Mouse (Mus musculus): ENCODE results near the gene Phgr1. TPM values are rescaled to one million over a fixed set of nuclear protein-coding genes. Genes with fewer than 3 reads are reported as not detected.
A peak's percentile ranks its signal among the peaks of the same experiment; 100 is the strongest.

The Phgr1 gene
- polyA plus RNA-seq, 1 experiment from 2014 or later: not detected

DNA sequence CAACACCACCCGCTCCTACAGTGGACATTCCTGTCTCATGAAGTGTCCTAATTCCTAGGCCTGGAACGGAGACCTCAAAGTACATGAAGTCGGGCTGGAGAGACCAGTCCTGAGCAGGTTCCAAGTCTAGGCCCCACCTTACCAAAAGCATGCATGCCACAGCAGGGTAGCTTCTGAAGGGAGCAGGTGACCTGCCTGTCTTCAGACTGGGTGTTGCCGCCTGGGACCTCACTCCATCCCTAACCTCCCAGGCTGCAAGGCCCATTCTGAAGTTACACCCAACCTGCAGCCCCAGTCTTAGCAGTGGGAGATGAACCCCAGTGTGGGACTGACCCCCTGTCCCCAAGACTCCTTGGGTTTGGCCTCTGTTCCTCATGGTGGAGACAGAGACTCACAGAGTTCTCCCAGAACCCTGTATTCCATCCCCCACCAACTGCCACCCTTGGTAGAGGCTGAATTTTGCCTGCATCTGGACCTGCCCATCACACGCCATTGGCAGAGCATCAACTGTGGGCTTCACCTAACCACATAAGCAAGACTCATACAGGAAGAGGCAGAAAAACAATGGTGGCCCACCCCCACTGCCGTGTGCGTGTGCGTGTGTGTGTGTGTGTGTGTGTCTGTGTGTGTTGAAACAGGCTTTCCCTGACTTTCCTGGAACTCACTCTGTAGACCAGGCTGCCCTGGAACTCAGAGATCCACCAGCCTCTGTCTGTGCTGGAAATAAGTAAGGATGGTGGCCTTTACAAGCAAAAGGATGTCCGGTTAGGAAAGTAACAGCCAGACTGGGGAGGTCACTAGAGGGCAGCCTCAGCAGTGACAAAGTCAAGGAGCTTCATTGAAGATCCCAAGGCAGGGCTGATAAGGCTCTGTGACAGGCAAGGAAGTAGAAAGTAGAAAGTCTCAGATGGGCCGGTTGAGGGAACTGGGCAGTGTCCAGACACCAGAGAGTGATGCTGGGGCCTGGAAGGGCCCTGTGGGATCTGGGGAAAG is 6.2 kb upstream of the Phgr1 start:
- 78% methylated on average over 10 of the region's 10 CpGs for WGBS
- Histone ChIP-seq H3K9ac (no peak overlapping the region), H3K36me3 (no peaks in the 10 kb centered on the region), H3K27ac (no peak overlapping the region), H3K4me3 (no peak overlapping the region), H3K9me3 (replicated peaks) (no peaks in the 10 kb centered on the region), H3K4me2 (replicated peaks) (no peak overlapping the region), H3K4me1 (peaks cover 28% of the 10 kb centered on the region), H3K27me3 (peaks cover 6% of the 10 kb centered on the region; the same call in 1 of the 2 replicates)
- no peak for ATAC-seq (ENCODE audit: low FRiP score)

DNA sequence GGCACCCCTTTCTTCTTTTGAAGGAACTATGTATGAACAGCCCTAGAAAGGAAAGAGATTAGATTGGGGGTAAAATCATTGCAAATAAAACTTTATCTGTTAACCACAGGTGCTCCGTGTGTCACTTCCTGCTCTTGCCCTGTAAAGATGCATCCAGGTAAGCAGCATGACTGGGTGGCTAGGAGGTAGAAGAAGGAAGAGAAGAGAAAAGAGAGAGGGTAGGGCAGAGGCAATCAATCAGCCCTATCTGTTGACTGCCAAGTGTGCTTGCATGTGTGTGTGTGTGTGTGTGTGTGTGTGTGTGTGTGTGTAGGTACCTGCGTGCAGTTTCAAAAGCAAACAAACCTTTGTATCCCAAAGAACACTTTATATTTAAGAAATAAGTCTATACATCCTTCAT is 2.0 kb downstream of the Phgr1 start:
- Histone ChIP-seq H3K4me1 (peaks cover 4% of the 10 kb centered on the region), H3K9me3 (replicated peaks) (no peaks in the 10 kb centered on the region), H3K27me3 (peaks cover 8% of the 10 kb centered on the region), H3K27ac (no peak overlapping the region), H3K36me3 (no peaks in the 10 kb centered on the region), H3K4me3 (no peak overlapping the region), H3K4me2 (replicated peaks) (no peak overlapping the region), H3K9ac (no peak overlapping the region)
- no peak for ATAC-seq (ENCODE audit: low FRiP score)
- 85% methylated on average over 2 of the region's 2 CpGs for WGBS

DNA sequence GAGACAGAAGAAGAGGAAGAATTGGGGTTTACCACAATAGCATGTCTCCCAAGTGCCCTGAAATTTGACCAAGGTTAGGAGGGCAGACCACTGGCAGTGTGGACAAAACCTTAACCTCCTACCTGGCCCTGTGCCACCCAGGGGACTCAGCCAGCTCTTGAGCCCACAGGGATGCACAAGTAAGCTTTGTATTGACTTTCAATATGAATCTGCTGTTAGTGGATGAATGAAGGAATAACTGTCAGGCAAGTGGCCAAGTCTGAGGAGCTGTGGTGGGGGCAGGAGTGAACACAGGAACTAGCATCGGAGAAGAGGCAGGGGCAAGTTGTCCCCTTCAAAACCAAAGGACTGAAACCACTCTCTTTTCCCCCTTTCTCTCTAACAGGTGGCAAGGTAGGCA is 2.8 kb downstream of the Phgr1 start:
- Histone ChIP-seq H3K9me3 (replicated peaks) (no peaks in the 10 kb centered on the region), H3K9ac (no peak overlapping the region), H3K36me3 (no peaks in the 10 kb centered on the region), H3K4me2 (replicated peaks) (no peak overlapping the region), H3K27me3 (peaks cover 8% of the 10 kb centered on the region), H3K27ac (no peak overlapping the region), H3K4me3 (no peak overlapping the region), H3K4me1 (peaks cover 8% of the 10 kb centered on the region)
- ATAC-seq (ENCODE audit: low FRiP score): no peak
- 80% methylated on average over 1 of the region's 1 CpGs for WGBS

DNA sequence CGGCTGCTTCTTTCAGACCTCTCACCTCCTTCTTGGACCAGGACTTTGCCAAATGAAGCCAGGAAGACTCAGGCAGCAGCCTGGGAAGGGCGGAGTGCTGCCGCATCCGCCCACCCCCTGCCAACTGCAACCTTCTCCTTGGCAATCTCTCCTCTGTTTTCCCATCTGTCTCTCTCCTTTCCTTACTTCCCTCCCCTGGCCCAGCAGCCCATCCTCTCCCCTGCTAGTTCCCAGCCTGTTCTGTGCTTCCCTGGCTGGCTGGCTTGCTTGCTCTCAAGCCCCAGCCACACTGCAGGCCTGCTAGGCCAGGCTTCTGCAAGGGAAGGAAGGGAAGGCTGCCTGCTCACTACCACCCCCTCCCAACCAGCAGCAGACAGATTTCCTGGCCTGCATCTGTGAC is 3.3 kb downstream of the Phgr1 start:
- no peak for ATAC-seq (ENCODE audit: low FRiP score)
- Histone ChIP-seq H3K27ac (no peak overlapping the region), H3K4me2 (replicated peaks) (no peak overlapping the region), H3K27me3 (peaks cover 9% of the 10 kb centered on the region), H3K9me3 (replicated peaks) (no peaks in the 10 kb centered on the region), H3K4me3 (no peak overlapping the region), H3K4me1 (peaks cover 12% of the 10 kb centered on the region), H3K9ac (no peak overlapping the region), H3K36me3 (no peaks in the 10 kb centered on the region)
- 56% methylated on average over 4 of the region's 4 CpGs for WGBS

DNA sequence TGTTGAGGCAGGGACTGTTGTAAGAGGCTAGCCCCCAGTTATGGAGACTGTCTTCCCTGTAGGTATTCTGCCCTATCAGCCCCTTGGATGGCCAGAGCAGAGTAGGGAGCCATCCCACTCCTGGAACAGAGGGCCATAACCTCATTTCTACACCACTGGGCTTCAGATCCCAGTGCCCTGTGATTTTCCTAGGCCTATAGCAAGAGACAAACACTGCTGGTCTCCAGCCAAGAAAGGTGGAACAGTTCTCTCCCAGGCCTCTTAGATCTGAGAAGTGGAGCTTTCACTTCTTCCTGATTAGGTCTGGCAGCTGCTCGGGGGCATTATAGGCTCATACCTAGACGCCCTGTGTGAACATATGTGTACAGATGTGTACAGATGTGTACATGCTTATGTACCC is 3.7 kb downstream of the Phgr1 start:
- Histone ChIP-seq H3K4me3 (no peak overlapping the region), H3K9me3 (replicated peaks) (no peaks in the 10 kb centered on the region), H3K27me3 (peaks cover 13% of the 10 kb centered on the region), H3K36me3 (no peaks in the 10 kb centered on the region), H3K4me2 (replicated peaks) (no peak overlapping the region), H3K9ac (no peak overlapping the region), H3K4me1 (peaks cover 15% of the 10 kb centered on the region), H3K27ac (no peak overlapping the region)
- WGBS: 79% methylated on average over 2 of the region's 2 CpGs
- ATAC-seq (ENCODE audit: low FRiP score): no peak

DNA sequence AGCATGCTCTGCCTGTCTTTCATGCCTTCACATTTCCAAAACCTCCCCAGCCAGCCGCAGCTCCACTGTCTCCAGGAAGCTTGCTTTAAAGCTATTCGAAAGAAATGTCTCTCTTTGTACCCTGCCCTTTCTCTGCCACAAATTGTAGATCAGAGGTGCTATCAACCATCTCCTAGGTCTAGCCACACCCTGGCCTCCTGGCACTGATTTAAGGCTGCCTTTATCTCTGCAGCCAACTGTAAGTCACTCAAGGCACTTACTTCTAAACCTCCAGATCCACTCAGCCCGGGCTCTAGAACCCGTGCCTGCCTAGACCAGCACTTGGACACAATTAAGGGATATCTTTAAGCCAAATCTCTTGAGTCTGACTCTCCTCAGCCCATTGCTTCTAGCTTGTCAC is 5.8 kb downstream of the Phgr1 start:
- Histone ChIP-seq H3K36me3 (no peaks in the 10 kb centered on the region), H3K4me3 (no peak overlapping the region), H3K27ac (no peak overlapping the region), H3K27me3 (peaks cover 18% of the 10 kb centered on the region), H3K9me3 (replicated peaks) (no peaks in the 10 kb centered on the region), H3K4me1 (peaks cover 15% of the 10 kb centered on the region), H3K9ac (no peak overlapping the region), H3K4me2 (replicated peaks) (no peak overlapping the region)
- WGBS: 83% methylated on average over 4 of the region's 4 CpGs
- ATAC-seq (ENCODE audit: low FRiP score): no peak

DNA sequence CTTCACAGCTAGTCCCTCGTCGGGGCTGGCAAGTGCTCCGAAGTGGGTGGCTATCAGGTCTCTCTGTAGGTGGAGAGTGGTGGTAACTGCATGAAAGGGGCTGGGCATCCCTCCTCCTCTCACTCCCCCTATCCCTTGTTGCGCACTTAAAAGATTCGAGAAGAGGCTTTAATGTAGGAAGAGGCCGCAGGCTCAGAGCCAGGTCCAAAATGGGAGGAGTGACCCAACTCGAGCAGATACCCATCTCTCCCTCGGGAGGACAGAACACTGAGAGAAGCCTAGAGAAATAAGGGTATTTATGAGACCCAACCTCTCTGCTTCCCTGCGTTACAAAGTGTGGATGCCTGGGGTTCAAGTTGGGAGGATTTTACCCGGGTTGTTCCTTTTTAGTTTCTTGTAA is 6.5 kb downstream of the Phgr1 start:
- peak; percentile 38 for ATAC-seq (ENCODE audit: low FRiP score)
- peaks cover 18% of the 10 kb centered on the region for H3K27me3 ChIP-seq
- peak overlapping the region; percentile 65 for H3K9ac ChIP-seq
- peak overlapping the region; percentile 83 for H3K27ac ChIP-seq
- H3K36me3 ChIP-seq: no peaks in the 10 kb centered on the region
- H3K4me2 ChIP-seq (replicated peaks): peak overlapping the region; percentile 59
- WGBS: 10% methylated on average over 10 of the region's 10 CpGs
- peaks cover 15% of the 10 kb centered on the region for H3K4me1 ChIP-seq
- H3K9me3 ChIP-seq (replicated peaks): no peaks in the 10 kb centered on the region
- peak overlapping the region; percentile 42 for H3K4me3 ChIP-seq

DNA sequence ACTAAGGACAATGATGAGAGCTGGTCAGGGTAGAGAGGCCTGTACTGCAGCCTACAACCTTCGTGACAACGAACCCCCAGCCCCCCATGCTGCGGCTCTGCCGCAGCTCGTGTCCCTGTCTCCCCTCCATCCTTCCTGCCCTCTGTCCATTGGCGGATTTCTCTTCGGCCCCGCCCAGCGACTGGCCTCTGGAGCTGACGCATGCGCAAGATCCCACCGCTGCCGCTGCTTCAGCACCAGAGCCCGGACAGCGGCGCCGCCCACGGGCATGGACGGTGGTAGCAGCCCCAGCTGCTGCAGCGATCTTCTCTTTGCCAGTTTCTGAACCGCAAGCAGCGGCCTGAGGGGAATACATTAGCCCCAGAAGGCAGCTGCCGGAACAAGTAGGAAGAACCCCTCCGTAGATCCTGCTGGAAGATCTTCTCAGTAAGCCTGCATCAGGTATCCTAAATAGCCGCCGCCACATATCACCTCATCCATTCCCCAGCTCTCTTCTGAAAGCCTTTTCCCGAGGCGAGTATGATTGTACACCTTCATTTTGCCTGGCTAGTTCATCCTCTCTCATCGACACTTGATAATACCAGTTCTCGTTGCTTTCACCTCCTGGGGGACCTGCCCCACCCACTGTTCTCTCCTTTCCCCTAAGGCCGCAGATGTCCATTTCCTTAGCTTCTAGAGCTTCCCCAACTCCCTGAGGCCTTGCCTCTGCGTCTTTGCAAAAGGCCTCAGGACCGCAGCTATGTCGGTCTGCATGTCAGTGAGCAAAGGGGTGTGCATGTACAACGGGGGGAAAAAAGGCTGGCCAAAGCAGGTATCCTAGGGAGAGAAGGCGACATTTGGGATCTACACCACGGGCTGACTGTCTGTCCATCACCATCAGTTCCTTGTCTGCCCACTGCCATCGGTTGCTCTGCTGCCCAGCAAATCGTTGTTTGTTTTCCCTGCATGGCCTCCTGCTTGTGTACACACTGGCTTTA is 7.2 kb downstream of the Phgr1 start, which contains the start of gene Disp2:
Disp2 (plus strand) TSS at position 216 of the 977 bp plus-strand sequence.
- Histone ChIP-seq H3K36me3 (no peaks in the 10 kb centered on the region), H3K4me2 (replicated peaks) (peak within 1 kb of the TSS; percentile 59), H3K4me1 (peaks cover 15% of the 10 kb centered on the region), H3K27ac (peak within 1 kb of the TSS; percentile 83), H3K9me3 (replicated peaks) (no peaks in the 10 kb centered on the region), H3K4me3 (peak within 1 kb of the TSS; percentile 42), H3K27me3 (peaks cover 18% of the 10 kb centered on the region), H3K9ac (peak within 1 kb of the TSS; percentile 65)
- peak; percentile 92 for ATAC-seq (ENCODE audit: low FRiP score)
- WGBS: 10% methylated on average over 39 of the region's 39 CpGs

DNA sequence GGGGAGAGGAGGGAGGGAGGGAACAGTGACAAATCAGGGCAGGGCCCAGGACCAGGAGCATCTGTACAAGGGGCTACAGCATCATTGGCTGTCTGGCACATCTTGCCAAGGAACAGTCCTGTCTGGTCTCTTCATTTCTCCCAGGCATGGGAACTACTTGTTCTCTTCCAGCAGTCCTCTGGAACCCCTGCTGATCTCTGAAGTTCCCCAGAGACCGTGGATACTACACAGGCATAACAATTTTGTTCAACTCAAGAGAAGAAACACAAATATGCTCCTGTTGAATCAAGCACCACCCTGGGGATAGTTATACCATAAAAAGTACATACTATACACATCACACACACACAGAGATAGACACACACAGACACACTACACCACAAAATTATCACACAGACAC is 8.5 kb downstream of the Phgr1 start:
- H3K36me3 ChIP-seq: 0 out of 2 replicates have a peak, but pooled peaks cover 3% of the 10 kb centered on the region
- ATAC-seq (ENCODE audit: low FRiP score): no peak
- H3K4me2 ChIP-seq (replicated peaks): 0 out of 2 replicates have a peak overlapping the region, but pooled peaks have one; percentile 59
- no peak overlapping the region for H3K27ac ChIP-seq
- no peaks in the 10 kb centered on the region for H3K9me3 ChIP-seq (replicated peaks)
- H3K4me3 ChIP-seq: no peak overlapping the region
- 0 out of 2 replicates have a peak overlapping the region, but pooled peaks have one; percentile 18 for H3K9ac ChIP-seq
- WGBS: 22% methylated on average over 1 of the region's 1 CpGs
- peaks cover 9% of the 10 kb centered on the region for H3K27me3 ChIP-seq
- peaks cover 15% of the 10 kb centered on the region for H3K4me1 ChIP-seq

DNA sequence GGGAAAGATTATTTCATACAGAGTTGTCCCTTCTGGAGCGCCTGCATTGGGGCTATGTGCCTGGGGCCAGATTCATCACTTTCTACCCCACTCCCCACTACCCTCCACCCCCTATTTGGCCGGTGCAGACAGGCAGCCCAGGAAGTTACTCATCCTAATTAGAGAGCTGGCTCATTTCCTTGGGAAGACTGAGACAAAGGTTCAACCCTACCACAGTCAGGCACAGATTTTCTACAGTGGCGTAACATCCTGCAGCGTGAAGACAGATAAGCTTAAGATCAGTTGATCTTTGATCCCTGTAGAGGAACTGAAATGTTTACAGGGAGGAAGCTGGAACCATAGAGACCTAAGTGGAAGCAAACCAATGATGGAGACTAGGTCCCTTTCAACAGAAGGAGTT is 9.7 kb downstream of the Phgr1 start:
- no peak overlapping the region for H3K4me2 ChIP-seq (replicated peaks)
- no peak overlapping the region for H3K27ac ChIP-seq
- 77% methylated on average over 4 of the region's 4 CpGs for WGBS
- H3K27me3 ChIP-seq: peaks cover 9% of the 10 kb centered on the region
- peaks cover 15% of the 10 kb centered on the region for H3K4me1 ChIP-seq
- no peak overlapping the region for H3K4me3 ChIP-seq
- no peak overlapping the region for H3K9ac ChIP-seq
- H3K9me3 ChIP-seq (replicated peaks): no peaks in the 10 kb centered on the region
- H3K36me3 ChIP-seq: peaks cover 14% of the 10 kb centered on the region
- ATAC-seq (ENCODE audit: low FRiP score): no peak

DNA sequence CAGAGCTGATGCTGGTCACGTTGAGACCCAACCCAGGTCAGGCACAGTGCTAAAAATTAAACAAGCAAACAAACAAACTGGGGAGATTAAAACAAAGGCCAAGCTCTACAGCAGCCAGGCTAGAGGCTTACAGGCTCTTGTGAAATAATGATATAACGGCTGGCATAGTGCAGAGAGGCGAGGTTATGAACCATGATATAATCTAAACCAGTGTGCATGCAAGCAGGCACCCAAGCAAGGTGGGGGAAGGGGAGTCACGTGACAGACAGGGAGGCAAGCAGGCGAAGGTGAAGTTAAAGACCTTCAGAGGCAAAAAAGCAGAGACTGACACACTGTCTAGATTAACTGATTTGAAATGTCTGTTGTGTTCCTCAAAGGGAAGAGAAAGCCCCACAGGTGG is 10.5 kb downstream of the Phgr1 start:
- Histone ChIP-seq H3K9ac (no peak overlapping the region), H3K27me3 (peaks cover 12% of the 10 kb centered on the region), H3K9me3 (replicated peaks) (no peaks in the 10 kb centered on the region), H3K4me3 (no peak overlapping the region), H3K36me3 (peaks cover 16% of the 10 kb centered on the region), H3K4me1 (peaks cover 15% of the 10 kb centered on the region), H3K27ac (no peak overlapping the region), H3K4me2 (replicated peaks) (no peak overlapping the region)
- no peak for ATAC-seq (ENCODE audit: low FRiP score)
- WGBS: 74% methylated on average over 5 of the region's 5 CpGs

DNA sequence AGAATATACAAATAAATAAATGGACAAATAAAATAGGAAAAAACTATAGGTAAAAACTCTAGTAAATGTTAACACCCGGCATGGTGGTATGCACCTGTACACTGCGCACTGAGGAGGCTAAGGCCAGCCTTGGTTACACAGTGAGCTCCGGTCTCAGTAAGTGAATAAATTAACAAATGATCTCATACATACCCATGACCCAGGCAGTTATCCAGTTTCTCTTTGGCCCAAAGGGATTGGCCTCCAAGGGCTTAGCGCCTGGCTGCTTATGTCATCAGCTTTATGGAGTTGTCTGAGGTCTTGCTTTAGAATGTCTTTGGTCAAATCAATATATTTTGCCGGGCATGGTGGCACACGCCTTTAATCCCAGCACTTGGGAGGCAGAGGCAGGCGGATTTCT is 11.1 kb downstream of the Phgr1 start:
- WGBS: 91% methylated on average over 7 of the region's 7 CpGs
- Histone ChIP-seq H3K27ac (no peak overlapping the region), H3K9me3 (replicated peaks) (no peaks in the 10 kb centered on the region), H3K36me3 (peaks cover 16% of the 10 kb centered on the region), H3K4me1 (peaks cover 15% of the 10 kb centered on the region), H3K4me2 (replicated peaks) (no peak overlapping the region), H3K27me3 (peaks cover 12% of the 10 kb centered on the region), H3K9ac (no peak overlapping the region), H3K4me3 (no peak overlapping the region)
- ATAC-seq (ENCODE audit: low FRiP score): no peak
